Mouse (Mus musculus) cerebellum, postnatal 25 days (tissue): Measurements from ENCODE around the gene Ap1s2.

Experiments
- DNase-seq, 2 experiments: peaks; one replicate each; pipeline ENCODE4 v3.0.0; 2021; ENCODE audit warnings: mixed read lengths in 2 of 2

Gene Ap1s2

GRCm38 (mm10) chrX:163908337-163909250 is at the start of gene Ap1s2:
TSS of gene Ap1s2 (plus strand) at chrX:163909017.
- peak; percentile 92 to 95 for DNase-seq

- no peak for DNase-seq
These were observed 41.0 kb upstream of the Ap1s2 start for GRCm38 (mm10) chrX:163867711-163868379.

DNA sequence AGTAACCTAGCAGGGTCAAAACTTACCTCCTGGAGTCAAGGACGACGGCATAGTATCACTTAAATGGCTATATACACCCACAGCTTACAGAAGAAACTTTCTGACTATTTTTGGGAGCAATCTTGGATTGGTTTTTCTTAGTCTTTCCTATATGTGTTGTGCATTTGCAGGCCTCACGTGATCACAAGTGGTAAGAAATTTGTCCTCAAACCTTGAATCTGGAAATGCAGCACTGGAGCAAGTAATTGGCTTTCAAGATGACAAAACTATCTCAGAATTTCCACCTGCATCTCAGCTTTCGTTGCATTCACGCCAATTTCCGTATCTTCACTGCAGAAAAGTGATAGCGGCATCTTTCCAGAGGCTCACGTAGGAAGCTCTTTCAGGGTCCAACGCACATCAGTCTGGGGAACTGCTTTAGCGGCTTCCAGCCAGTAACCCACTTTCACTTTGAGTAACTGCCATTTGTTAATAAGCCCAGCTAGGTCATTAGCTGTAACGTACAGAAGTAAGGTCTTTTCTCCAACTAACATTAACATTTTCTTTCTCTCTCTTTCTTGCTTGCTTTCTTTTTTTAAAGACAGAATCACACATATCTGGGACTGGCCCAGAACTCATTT is 40.0 kb upstream of the Ap1s2 start:
- no peak for DNase-seq

DNA sequence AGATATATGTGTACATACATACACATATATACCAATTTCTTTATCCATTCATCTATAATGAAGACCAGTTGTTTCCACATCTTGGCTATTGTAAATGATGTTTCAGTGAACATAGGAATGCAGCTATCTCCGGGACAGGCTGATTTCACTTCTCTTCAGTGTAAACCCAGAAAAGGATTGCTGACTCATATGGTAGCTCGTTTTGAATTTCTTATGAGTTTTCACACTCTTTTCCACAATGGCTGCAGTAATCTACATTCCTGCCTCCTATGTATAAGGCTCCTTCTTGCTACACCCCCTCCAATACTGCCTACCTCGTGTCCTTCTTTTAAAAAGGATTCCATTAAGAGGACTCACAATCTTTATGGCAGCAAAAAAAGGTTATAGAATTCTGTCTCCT is 32.9 kb upstream of the Ap1s2 start:
- DNase-seq = no peak

DNA sequence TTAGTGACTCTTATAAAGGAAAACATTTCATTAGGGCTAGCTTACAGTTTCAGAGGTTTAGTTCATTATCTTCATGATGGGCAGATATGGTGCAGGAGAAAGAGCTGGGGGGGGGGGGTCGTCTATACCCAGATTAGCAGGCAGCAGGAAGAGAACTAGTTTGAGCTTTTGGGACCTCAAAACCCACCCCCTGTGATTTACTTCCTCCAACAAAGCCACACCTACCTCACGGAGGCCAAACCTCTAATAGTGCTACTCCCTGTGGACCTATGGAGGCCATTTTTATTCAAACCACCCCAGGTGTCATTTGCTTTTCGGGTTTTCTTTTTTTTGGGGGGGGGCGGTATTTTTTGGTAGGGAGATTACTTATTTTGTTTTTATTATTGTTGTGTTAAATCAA is 32.2 kb upstream of the Ap1s2 start:
- no peak for DNase-seq

DNA sequence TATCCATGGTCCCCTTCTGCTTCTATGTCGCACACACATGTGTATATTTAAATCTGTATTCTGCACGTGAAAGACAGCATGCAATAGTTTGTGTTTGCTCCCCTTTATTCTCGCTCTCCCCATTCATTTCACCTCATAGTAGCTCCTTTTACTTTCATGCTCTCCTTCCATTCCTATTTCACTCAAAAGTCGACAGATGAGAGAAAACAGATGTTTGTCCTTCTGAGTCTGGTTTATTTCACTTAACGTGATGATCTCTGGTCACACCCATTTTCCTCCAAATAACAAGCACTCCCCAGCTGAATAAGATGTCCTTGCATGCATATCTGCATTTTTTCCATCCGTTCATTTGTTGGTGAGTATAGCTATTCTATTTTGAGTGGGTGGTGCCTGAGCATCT is 29.8 kb upstream of the Ap1s2 start:
- no peak for DNase-seq

- peak; percentile 28 to 54 for DNase-seq
These were observed 29.4 kb upstream of the Ap1s2 start for GRCm38 (mm10) chrX:163879461-163879860.

GRCm38 (mm10) chrX:163885539-163885981 is 23.3 kb upstream of the Ap1s2 start:
- DNase-seq = no peak

DNA sequence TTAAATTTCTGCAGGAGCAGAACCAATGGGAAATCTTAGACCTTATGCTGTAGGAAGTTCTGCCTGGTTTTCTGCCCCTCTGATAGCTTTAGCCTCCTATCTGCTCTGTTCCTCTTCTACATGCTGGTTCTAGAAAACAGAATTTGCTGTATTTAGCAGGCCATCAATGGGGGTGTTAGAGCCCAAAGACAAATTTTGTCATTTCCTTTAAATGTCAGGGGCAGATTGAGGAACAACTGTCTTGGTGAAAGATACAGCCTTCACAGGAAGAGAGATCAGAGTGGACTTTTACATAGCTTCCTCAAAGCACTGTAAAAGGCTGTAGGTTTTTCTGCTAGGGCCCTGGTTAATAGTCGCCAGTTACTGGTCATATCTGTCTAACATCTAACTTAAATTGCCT is 11.5 kb upstream of the Ap1s2 start:
- no peak for DNase-seq

DNA sequence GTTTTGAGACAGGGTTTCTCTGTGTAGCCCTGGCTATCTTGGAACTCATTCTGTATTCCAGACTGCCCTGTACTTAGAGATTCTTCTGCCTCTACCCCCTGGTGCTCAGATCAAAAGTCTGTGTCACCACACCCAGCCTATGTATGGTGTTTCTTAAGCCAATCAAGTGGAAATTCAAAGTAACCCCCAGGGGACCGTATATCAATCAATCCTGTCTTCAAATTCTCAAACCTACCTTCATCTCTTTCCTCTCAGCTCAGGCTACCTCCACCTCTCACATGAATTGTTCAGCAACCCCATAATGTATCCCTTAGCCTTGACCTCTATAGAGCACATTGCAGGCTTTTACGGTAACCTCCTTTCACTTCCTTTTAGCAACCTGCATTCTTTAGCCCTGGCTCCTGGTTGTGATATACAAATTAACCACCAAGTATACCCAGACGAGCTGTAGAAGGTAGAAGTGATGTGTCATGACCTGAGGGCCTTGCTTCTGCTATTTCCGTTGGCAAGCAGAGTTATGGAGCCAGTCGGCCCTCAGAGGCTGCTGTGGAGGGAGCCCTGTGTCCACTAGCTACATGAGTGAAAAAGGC is 9.3 kb upstream of the Ap1s2 start:
- DNase-seq = no peak

DNA sequence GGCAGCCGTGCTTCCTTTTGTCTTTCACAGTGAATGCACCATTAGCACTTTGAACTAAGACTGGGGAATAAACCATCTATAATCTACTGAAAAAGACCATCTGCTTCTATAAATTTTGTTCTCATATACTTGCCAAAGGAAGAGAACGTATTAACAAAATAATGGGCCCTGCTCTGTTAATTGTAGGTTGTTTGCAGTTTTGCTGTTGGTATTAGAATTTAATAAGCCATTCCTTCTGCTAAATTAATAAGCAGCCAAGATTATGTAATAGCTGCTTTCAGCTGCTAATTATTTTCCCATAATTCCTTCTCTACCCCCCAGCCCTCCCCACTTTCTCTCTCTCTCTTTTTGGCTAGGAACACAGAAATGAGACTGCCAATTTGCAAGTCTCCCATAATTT is 2.0 kb upstream of the Ap1s2 start:
- no peak for DNase-seq

- no peak for DNase-seq
These were observed 847 bp upstream of the Ap1s2 start for GRCm38 (mm10) chrX:163908003-163908336.

- DNase-seq = peak; percentile 56 to 67
These were observed 564 bp downstream of the Ap1s2 start for GRCm38 (mm10) chrX:163909381-163909780.

- peak; percentile 33 to 41 for DNase-seq
These were observed 4.0 kb downstream of the Ap1s2 start for GRCm38 (mm10) chrX:163912791-163913190.

DNA sequence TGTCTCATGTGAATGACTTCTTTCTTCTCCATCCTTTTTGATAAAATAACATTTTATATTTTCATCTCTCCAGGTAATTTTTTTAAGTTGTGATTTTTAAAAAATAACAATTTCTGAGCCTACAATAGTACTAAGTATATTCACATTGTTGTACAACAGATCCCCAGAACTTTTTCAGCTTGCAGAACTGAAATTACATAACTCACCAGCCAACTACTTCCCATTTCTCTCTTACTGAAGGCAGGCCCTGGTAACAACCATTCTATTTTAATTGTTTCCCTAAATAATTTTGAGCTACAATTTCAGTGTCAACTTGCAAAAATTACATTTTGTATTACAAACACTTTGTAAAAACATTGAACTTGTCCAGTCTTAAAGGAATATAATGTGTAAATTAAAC is 20.7 kb downstream of the Ap1s2 start:
- no peak for DNase-seq

DNA sequence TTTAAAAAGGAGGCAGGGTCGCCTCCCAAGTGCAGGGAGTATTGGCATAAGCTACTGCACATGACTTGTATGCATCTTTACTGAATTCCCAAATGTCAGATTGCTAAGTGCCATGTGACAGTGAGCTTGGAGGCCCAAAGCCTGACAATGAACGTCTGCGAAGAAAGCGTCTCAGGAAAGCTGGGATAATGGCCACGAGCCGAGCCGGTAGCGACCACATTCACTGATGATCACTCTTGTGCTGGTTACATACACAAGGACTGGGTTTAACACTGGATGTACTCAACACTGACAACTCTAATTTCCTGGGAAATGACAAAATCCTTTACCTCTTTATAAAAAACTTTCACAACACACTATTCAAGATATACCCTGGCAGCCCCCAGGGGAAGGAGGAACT is 25.9 kb downstream of the Ap1s2 start:
- DNase-seq = no peak

GRCm38 (mm10) chrX:163938587-163938986 is 29.8 kb downstream of the Ap1s2 start:
- no peak for DNase-seq

GRCm38 (mm10) chrX:163944381-163944780 is 35.6 kb downstream of the Ap1s2 start:
- no peak for DNase-seq

DNA sequence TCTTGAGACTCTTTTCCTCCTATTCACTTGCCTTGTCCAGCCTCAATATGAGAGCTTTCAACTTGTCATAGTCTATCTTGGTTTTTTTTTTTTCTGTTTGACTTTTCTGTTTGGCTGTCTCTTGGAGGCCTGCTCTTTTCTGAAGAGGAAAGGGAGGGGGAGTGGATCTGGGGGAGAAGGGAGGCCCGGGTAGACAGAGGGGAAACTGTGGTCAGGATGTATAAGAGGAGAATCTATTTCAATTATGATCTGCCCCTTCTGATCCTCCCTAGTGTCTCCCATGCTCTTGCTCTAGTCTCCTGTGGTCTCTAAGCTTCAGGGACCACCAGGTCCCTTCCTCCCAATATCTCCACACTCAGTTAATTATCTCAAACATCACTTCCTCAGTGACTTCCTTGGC is 42.8 kb downstream of the Ap1s2 start:
- DNase-seq = no peak

DNA sequence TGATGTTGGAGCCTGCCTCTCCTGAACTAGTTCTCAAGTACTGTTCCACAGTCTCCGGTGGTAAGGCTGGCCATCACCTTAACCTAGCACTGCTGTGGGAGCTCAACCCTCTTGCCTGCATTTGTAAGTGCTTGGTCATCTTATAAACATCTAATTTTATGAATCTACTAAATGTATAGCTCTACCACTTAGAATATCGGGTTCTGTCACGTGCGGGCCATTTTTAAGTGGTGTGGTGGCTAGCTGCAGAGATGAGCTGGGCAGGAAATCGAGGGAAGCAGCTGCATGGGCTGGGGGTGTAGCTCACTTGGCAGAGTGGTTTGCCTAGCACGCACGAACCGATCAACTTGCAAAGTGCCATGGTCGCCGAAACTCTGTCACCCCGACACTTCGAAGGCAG is 48.6 kb downstream of the Ap1s2 start:
- no peak for DNase-seq

DNA sequence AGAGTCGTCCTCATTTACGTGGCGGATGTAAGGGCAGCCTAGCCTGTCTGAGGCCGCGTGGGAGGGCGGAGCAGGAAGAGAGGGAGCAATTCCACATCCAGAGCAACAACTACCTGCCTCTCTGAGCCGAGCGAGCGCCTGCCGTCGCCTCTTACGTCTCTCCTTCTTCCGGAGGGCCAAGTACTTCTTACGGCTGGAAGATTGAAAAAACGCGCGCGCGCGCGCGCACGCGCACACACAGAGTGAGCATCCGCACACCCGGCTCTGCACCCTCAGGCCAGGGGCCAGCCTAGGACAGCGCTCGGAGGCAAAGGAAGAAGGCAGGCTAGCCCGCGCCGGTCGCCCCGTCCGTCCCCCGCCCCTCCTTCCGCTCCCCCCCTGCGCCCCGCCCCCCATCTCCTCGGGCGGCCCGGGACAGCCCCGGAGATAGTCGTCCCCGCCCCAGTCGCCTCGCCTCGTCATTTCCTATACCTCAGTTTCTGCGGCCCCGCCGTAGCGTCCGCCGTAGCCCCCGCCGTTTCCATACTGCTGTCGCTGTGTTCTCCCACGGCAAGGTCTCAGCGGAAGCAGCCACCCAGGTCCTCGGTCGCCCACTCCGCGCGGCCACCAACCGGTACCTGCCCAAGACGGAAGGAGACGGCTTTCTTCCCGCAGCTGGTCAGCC is 49.1 kb downstream of the Ap1s2 start:
- DNase-seq = peak; percentile 55 to 78

- DNase-seq = peak; percentile 69 to 86
These were observed 49.7 kb downstream of the Ap1s2 start, which contains the start of gene Zrsr2 for GRCm38 (mm10) chrX:163958467-163958875. TSS of gene Zrsr2 (minus strand) at chrX:163958661.

GRCm38 (mm10) chrX:163981092-163981491 is 72.3 kb downstream of the Ap1s2 start:
- DNase-seq = no peak
